Mouse (Mus musculus) heart, adult 2 months (tissue): Measurements from ENCODE around the gene Aqp12. TPM values are rescaled to one million over a fixed set of nuclear protein-coding genes. Genes with fewer than 3 reads are reported as not detected.

ENCODE experiments used
- DNase-seq, 2 experiments: peaks; one replicate each; pipeline ENCODE4 v3.0.0; 2021
- H3K27ac ChIP-seq: fragments of 200-600 bp; 2 replicates; pipeline ENCODE4 v1.8.1; 2022
- H3K27me3 ChIP-seq: fragments of 200-500 bp; 2 replicates; pipeline ENCODE4 v1.6.1; 2012; ENCODE audit warnings: mild to moderate bottlenecking, low read length, inconsistent platforms, mixed read lengths; ENCODE audit not compliant: control insufficient read depth, insufficient read depth
- H3K36me3 ChIP-seq: fragments of 200-500 bp; 2 replicates; pipeline ENCODE4 v1.6.1; 2012; ENCODE audit warnings: low read length, inconsistent platforms; ENCODE audit not compliant: control insufficient read depth, insufficient read depth
- H3K4me1 ChIP-seq: fragments of 200-500 bp; 2 replicates; pipeline ENCODE4 v1.6.1; 2011; ENCODE audit warnings: low read length; ENCODE audit not compliant: control insufficient read depth, insufficient read depth
- H3K4me3 ChIP-seq: fragments of 200-600 bp; 2 replicates; pipeline ENCODE4 v1.8.1; 2022
- H3K79me2 ChIP-seq: fragments of 200-500 bp; replicated peaks from 2 replicates; pipeline ENCODE4 v1.6.1; 2012; ENCODE audit warnings: mild to moderate bottlenecking, inconsistent platforms, low read length, moderate library complexity, mixed read lengths; ENCODE audit not compliant: control insufficient read depth, insufficient read depth
- H3K9ac ChIP-seq: fragments of 200-500 bp; 2 replicates; pipeline ENCODE4 v1.6.1; 2012; ENCODE audit warnings: low read depth, mild to moderate bottlenecking, control low read depth, inconsistent platforms, low read length, mixed read lengths
- CTCF ChIP-seq: fragments of 200-600 bp; IDR thresholded peaks from 2 replicates; pipeline ENCODE4 v1.8.1; 2022; ENCODE audit warnings: antibody characterized with exemption, mild to moderate bottlenecking, moderate library complexity
- EP300 ChIP-seq: fragments of 200-500 bp; IDR thresholded peaks from 2 replicates; pipeline ENCODE4 v1.6.1; 2011; ENCODE audit warnings: low read depth, low read length, control low read depth; ENCODE audit not compliant: insufficient read depth
- POLR2A ChIP-seq: fragments of 200-500 bp; IDR thresholded peaks from 2 replicates; pipeline ENCODE4 v1.6.1; 2011; ENCODE audit warnings: mild to moderate bottlenecking, low read depth, low read length, control low read depth; ENCODE audit not compliant: insufficient read depth
- WGBS: fragments of 180-500 bp; shearing (Covaris S2); methylation state at CpG from one replicate; pipeline ENCODE4 v1.1.7; 2018; 5-methylcytosine and 5-hydroxymethylcytosine counted together
- intact Hi-C: fragments of 180-260 bp; cut with DNase I; formaldehyde crosslinking; loops from one replicate; pipeline ENCODE4 v1.15.1; 2025
- polyA plus RNA-seq: library from polyadenylated mRNA; depleted of rRNA; stranded (reverse); fragments of >200 nt; gene quantifications from 2 replicates; pipeline ENCODE4 v1.2.3, GENCODE M21; 2012
- total RNA-seq, 2 experiments: library from RNA; stranded (reverse); gene quantifications; 2 replicates each; pipeline ENCODE4 v1.2.3; 2021

Aqp12 gene
- total and polyA plus RNA-seq, 3 experiments = not detected

GRCm38 (mm10) chr1:93026600-93026999 is 20.5 kb downstream of the Aqp12 start:
- intact Hi-C loops = no loop called here

GRCm38 (mm10) chr1:93029387-93029786 is 23.3 kb downstream of the Aqp12 start:
- H3K4me3 ChIP-seq = no peak overlapping the region
- no peak for TF ChIP-seq CTCF
- no peak for TF ChIP-seq EP300
- no peak for TF ChIP-seq POLR2A
- H3K27ac ChIP-seq = no peak overlapping the region
- no peaks in the 10 kb centered on the region for H3K27me3 ChIP-seq
- H3K9ac ChIP-seq = no peak overlapping the region
- intact Hi-C loops = no loop called here
- no peaks in the 10 kb centered on the region for H3K4me1 ChIP-seq
- no peaks in the 10 kb centered on the region for H3K36me3 ChIP-seq
- no peak for DNase-seq
- 92% methylated on average over 10 of the region's 10 CpGs for WGBS
- H3K79me2 ChIP-seq = no peaks in the 10 kb centered on the region

More at GRCm38 (mm10) chr1:93026600-93026999, 20.5 kb downstream of the Aqp12 start:
- Histone ChIP-seq H3K27ac (no peak overlapping the region), H3K36me3 (no peaks in the 10 kb centered on the region), H3K4me1 (no peaks in the 10 kb centered on the region), H3K9ac (no peak overlapping the region), H3K27me3 (no peaks in the 10 kb centered on the region), H3K79me2 (no peaks in the 10 kb centered on the region), H3K4me3 (no peak overlapping the region)
- WGBS = 77% methylated on average over 8 of the region's 8 CpGs
- DNase-seq = no peak
- TF ChIP-seq CTCF = no peak
- TF ChIP-seq POLR2A = no peak
- no peak for TF ChIP-seq EP300

- 55% methylated on average over 2 of the region's 2 CpGs for WGBS
- Histone ChIP-seq H3K4me1 (no peaks in the 10 kb centered on the region), H3K4me3 (no peak overlapping the region), H3K27me3 (no peaks in the 10 kb centered on the region), H3K27ac (no peak overlapping the region), H3K79me2 (no peaks in the 10 kb centered on the region), H3K9ac (no peak overlapping the region), H3K36me3 (no peaks in the 10 kb centered on the region)
- DNase-seq = no peak
- intact Hi-C loops = no loop called here
- no peak for TF ChIP-seq POLR2A
- no peak for TF ChIP-seq EP300
- no peak for TF ChIP-seq CTCF
Observed at GRCm38 (mm10) chr1:93030060-93030459, 23.9 kb downstream of the Aqp12 start.

- no peak for TF ChIP-seq EP300
- TF ChIP-seq POLR2A = no peak
- TF ChIP-seq CTCF = no peak
- no peak for DNase-seq
- Histone ChIP-seq H3K4me1 (no peaks in the 10 kb centered on the region), H3K36me3 (no peaks in the 10 kb centered on the region), H3K9ac (no peak overlapping the region), H3K27ac (no peak overlapping the region), H3K4me3 (no peak overlapping the region), H3K27me3 (no peaks in the 10 kb centered on the region), H3K79me2 (no peaks in the 10 kb centered on the region)
- intact Hi-C loops = no loop called here
- 38% methylated on average over 3 of the region's 3 CpGs for WGBS
Observed at GRCm38 (mm10) chr1:93031199-93031598, 25.1 kb downstream of the Aqp12 start.

GRCm38 (mm10) chr1:93033989-93034388 is 27.9 kb downstream of the Aqp12 start:
- Histone ChIP-seq H3K79me2 (no peaks in the 10 kb centered on the region), H3K27me3 (no peaks in the 10 kb centered on the region), H3K9ac (no peak overlapping the region), H3K27ac (no peak overlapping the region), H3K36me3 (no peaks in the 10 kb centered on the region), H3K4me1 (no peaks in the 10 kb centered on the region), H3K4me3 (no peak overlapping the region)
- no peak for DNase-seq
- 42% methylated on average over 8 of the region's 8 CpGs for WGBS
- intact Hi-C loops = no loop called here
- TF ChIP-seq EP300 (no peak), CTCF (no peak), POLR2A (no peak)

GRCm38 (mm10) chr1:93035981-93036380 is 29.8 kb downstream of the Aqp12 start:
- no peak for DNase-seq
- no peak overlapping the region for H3K27ac ChIP-seq
- H3K9ac ChIP-seq = no peak overlapping the region

More at GRCm38 (mm10) chr1:93035981-93036380, 29.8 kb downstream of the Aqp12 start:
- 54% methylated on average over 4 of the region's 4 CpGs for WGBS
- no peaks in the 10 kb centered on the region for H3K27me3 ChIP-seq
- H3K36me3 ChIP-seq = no peaks in the 10 kb centered on the region
- intact Hi-C loops = no loop called here
- H3K4me1 ChIP-seq = no peaks in the 10 kb centered on the region
- no peak overlapping the region for H3K4me3 ChIP-seq
- H3K79me2 ChIP-seq = no peaks in the 10 kb centered on the region
- TF ChIP-seq CTCF (no peak), POLR2A (no peak), EP300 (no peak)
